Mouse (Mus musculus) erythroblast, embryonic 14.5 days (primary cell): ENCODE data around the gene Abcd1. TPM values are rescaled to one million over a fixed set of nuclear protein-coding genes. Genes with fewer than 3 reads are reported as not detected.
A peak's percentile ranks its signal among the peaks of the same experiment; 100 is the strongest.

Experiments used
- H3K27me3 ChIP-seq: 2 replicates; pipeline ENCODE4 v1.6.1; 2012; ENCODE audit warnings: inconsistent platforms; ENCODE audit not compliant: control insufficient read depth
- H3K36me3 ChIP-seq: 2 replicates; pipeline ENCODE4 v1.6.1; 2012; ENCODE audit warnings: mild to moderate bottlenecking, inconsistent platforms; ENCODE audit not compliant: control insufficient read depth
- H3K4me1 ChIP-seq: 2 replicates; pipeline ENCODE4 v1.6.1; 2012; ENCODE audit warnings: inconsistent platforms; ENCODE audit not compliant: control insufficient read depth
- H3K4me3 ChIP-seq: replicated peaks from 2 replicates; pipeline ENCODE3; 2012; ENCODE audit warnings: moderate library complexity, mild to moderate bottlenecking, inconsistent platforms
- H3K9me3 ChIP-seq: 2 replicates; pipeline ENCODE4 v1.6.1; 2012; ENCODE audit warnings: low read length, inconsistent platforms, mixed read lengths; ENCODE audit not compliant: control insufficient read depth
- GATA1 ChIP-seq: IDR thresholded peaks from 2 replicates; pipeline ENCODE4 v1.6.1; 2012; ENCODE audit warnings: low read length, inconsistent platforms, mixed read lengths
- TAL1 ChIP-seq: IDR thresholded peaks from 3 replicates; pipeline ENCODE4 v1.6.1; 2012; ENCODE audit warnings: low read length, inconsistent platforms, mixed read lengths
- polyA plus RNA-seq: library from polyadenylated mRNA; stranded (reverse); fragments of >175 nt; gene quantifications from 2 replicates; pipeline ENCODE4 v1.2.3, GENCODE M21; 2012

Abcd1 gene
- polyA plus RNA-seq, 1 experiment: 1.6 TPM

DNA sequence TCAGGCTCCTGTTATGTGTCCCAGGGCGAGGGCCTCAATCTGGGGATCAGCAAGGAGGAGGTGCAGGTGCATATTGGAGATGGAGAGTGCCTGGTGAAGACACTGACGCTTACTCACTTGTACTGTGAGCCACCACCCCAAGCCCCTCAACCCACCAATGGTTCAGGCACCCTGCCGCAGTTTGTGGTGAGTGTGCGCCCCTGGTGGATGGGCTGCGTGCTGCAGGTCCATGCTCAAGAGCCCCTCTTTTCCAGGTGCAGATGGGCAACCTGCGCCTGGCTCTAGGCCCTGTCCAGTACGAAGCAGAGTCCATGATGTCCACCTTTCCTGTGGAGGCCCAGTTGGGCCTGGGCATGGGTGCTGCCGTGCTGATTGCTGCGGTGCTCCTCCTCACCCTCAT lies 50.9 kb downstream of the Abcd1 start:
- no peak overlapping the region for H3K4me3 ChIP-seq
- no peaks in the 10 kb centered on the region for H3K9me3 ChIP-seq
- H3K27me3 ChIP-seq: no peaks in the 10 kb centered on the region; the same call in 1 of the 2 replicates
- no peaks in the 10 kb centered on the region for H3K4me1 ChIP-seq
- no peaks in the 10 kb centered on the region for H3K36me3 ChIP-seq
- TF ChIP-seq GATA1 (no peak), TAL1 (no peak)

DNA sequence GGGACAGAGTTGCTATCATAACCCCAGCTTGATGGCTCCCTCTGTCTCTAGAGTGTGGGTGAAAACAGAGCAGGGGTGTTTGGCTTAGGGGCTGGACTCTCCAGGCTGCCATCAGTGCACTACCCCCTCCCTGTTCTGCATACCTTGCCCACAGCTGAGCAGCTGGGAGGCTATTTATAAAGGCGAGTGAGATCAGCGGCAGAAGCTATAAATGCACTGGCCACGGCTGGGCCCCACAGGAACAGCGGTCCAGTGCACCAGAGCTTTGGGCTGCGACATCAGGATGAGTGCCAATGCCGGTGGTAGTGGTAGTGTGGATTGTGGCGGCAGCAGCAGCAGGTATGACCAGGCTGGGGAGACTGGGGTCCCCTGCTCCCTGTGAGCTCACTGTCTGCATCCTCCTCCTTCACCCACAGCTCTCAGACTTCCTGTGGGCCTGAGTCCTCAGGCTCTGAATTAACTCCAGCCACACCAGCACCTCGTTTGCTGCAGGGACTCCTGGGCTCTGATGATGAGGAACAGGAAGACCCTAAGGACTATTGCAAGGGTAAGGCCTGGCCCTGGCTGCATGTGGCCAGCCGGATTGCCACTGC lies 57.9 kb downstream of the Abcd1 start, which contains the start of gene Srpk3:
Gene Srpk3, plus strand, starts transcription at position 238 of the 593 bp plus-strand sequence.
- Histone ChIP-seq H3K9me3 (no peaks in the 10 kb centered on the region), H3K4me1 (no peaks in the 10 kb centered on the region), H3K4me3 (no peak within 1 kb of the TSS), H3K27me3 (peaks cover 8% of the 10 kb centered on the region), H3K36me3 (peaks cover 34% of the 10 kb centered on the region)
- TF ChIP-seq TAL1 (no peak), GATA1 (no peak)

DNA sequence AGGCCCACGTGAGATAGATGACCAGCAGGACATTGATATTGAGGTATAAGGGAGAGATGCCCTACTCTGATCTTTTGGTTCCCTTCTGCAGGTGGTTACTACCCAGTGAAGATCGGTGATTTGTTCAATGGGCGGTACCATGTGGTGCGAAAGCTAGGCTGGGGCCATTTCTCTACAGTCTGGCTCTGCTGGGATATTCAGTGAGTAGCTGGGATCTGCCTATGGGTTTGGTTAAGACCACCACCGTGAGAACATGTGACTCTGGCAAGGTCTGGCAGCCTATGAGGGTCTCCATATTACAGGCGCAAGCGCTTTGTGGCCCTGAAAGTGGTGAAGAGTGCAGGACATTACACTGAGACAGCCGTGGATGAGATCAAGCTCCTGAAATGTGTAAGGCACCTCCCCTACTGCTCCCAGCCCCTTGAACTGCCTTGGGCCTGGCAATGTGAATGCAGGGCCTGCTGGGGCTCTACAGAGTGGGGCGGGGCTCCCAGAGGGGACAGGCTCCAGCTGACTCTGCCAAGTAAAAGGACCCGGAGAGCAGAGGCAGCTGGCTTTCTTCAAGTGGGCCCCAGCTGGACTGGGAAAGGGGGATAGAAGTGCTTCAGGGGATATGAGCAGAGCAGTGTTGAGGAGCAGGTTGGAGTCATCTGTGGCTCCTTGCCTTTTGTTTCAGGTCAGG lies 58.5 kb downstream of the Abcd1 start:
- Histone ChIP-seq H3K36me3 (peaks cover 40% of the 10 kb centered on the region), H3K4me3 (no peak overlapping the region), H3K27me3 (peaks cover 8% of the 10 kb centered on the region), H3K4me1 (no peaks in the 10 kb centered on the region), H3K9me3 (no peaks in the 10 kb centered on the region)
- TF ChIP-seq GATA1 (no peak), TAL1 (no peak)

DNA sequence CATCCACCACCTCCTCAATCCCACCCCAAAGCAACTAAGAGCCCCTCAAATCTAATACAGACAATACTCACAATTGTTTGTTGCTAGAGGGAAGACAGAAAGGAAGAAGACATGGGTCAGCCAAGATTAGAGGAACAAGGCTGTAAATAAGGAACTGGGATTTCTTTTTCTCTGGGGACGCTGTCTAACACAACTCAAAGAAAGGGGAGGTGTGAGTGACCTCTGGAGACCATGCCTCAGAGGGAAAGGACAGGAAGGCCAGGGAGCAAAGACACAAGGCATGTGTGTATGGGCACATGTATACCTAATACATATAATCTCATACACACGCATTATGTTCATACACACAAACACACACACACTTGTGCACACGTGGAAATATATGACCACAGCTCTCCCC lies 65.8 kb downstream of the Abcd1 start:
- H3K4me1 ChIP-seq: peaks cover 13% of the 10 kb centered on the region
- TF ChIP-seq GATA1: no peak
- no peak for TF ChIP-seq TAL1
- H3K4me3 ChIP-seq: no peak overlapping the region
- peaks cover 10% of the 10 kb centered on the region for H3K9me3 ChIP-seq
- H3K27me3 ChIP-seq: peaks cover 9% of the 10 kb centered on the region
- peaks cover 64% of the 10 kb centered on the region for H3K36me3 ChIP-seq

DNA sequence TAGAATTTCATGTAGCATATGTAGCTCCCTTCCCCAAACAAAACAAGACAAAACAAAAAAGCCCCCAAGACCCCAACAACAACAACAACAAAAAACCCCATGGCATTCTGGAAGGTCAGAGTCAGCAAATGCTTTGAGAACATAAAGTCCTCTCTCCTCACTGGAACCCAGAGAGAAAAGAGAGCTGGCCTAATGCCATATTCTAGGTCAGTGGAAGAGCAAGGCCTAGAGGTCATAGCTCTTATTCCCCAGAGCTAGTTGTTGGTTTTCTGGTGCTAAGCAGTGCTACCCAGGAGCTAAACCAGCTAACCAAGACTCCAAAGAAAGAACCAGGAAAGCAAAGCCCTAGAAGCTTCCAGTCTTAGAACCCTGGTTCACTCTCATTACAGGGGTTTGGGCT lies 69.3 kb downstream of the Abcd1 start:
- Histone ChIP-seq H3K36me3 (peaks cover 52% of the 10 kb centered on the region), H3K4me3 (peak overlapping the region; percentile 91), H3K4me1 (peaks cover 35% of the 10 kb centered on the region), H3K9me3 (peaks cover 13% of the 10 kb centered on the region), H3K27me3 (peaks cover 12% of the 10 kb centered on the region)
- no peak for TF ChIP-seq TAL1
- no peak for TF ChIP-seq GATA1

DNA sequence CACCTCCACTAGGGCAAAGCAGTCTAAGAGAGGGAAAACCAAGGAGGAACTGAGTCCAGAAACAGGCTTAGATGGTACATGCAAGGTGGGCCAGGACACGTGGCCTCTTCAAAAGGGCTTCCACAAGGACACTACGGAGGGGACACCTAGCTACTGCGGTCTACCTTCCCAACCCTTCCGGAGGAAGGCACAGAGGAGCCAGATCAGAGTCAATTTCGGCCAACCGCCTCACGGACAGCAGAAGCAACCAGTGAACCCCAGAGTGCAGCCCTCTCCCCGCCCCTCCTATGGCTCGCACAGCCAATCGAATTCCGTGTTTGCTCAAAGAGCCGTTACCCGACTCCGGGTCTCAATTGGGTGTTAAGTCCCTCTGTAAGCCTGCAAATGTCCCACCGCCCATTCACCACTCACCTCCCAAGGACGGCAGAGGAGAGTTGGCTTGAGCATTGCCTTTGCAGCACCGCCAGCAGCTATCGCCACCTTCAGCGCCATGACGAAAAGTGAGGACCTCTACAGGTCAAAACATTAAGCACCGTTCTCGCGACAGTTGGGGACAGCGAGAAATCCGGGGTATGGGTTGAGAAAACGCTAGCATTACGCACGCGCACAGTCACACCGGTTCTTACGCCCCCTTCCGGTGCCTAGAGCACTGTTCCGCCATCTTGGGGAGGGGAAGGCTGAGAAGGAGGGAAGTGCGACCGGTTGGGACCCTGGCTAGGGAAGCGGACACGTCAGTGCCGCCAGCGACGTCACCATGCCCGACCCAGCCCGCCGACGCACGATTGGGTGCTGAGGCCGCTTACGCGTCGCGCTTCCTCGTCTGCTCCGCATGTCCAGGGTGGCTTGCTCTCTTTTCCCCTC lies 70.2 kb downstream of the Abcd1 start, which contains the start of the genes Idh3g and Ssr4:
Gene Idh3g, minus strand, starts transcription at position 534 of the 861 bp plus-strand sequence.
Gene Ssr4, plus strand, starts transcription at position 665 of the 861 bp plus-strand sequence.
- Histone ChIP-seq H3K4me3 (peak within 1 kb of the TSS; percentile 91), H3K4me1 (peaks cover 35% of the 10 kb centered on the region), H3K36me3 (peaks cover 52% of the 10 kb centered on the region), H3K9me3 (peaks cover 13% of the 10 kb centered on the region), H3K27me3 (peaks cover 12% of the 10 kb centered on the region)
- no peak for TF ChIP-seq TAL1
- TF ChIP-seq GATA1: no peak

DNA sequence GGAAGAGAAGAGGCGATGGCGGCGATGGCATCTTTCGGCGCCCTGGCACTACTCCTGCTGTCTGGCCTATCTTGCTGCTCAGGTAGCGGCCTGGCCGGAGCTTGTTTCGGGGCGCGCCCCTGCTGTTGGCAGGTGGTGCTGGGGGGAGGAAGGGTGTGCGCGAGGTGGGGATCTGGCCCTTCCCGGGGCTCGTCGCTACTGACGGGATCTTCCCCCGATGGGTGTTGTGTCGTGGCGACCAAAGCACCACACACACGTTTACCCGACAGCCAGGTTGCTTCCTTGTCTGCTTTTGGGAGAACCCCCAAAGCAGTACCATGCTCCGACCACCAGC lies 70.8 kb downstream of the Abcd1 start:
- peak overlapping the region; percentile 91 for H3K4me3 ChIP-seq
- peaks cover 12% of the 10 kb centered on the region for H3K27me3 ChIP-seq
- H3K9me3 ChIP-seq: peaks cover 13% of the 10 kb centered on the region
- peaks cover 51% of the 10 kb centered on the region for H3K36me3 ChIP-seq
- TF ChIP-seq GATA1 (no peak), TAL1 (no peak)
- peaks cover 35% of the 10 kb centered on the region for H3K4me1 ChIP-seq

Other genes starting within 250 kb of the Abcd1 start
- 0.01 and 0.04 TPM in 2 replicates for gene Bgn, start 233.0 kb upstream of the Abcd1 start, polyA plus RNA-seq
- gene Atp2b3, start 213.5 kb upstream of the Abcd1 start, polyA plus RNA-seq: not detected in 2 replicates
- gene Dusp9, start 77.2 kb upstream of the Abcd1 start, polyA plus RNA-seq: 0.10 TPM in 2 replicates
- gene Pnck, start 56.5 kb upstream of the Abcd1 start, polyA plus RNA-seq: not detected in 2 replicates
- not detected in 2 replicates for gene Slc6a8, start 43.4 kb upstream of the Abcd1 start, polyA plus RNA-seq
- gene Bcap31, start 422 bp upstream of the Abcd1 start, polyA plus RNA-seq: 1.6 and 1.8 TPM in 2 replicates
- not detected in 2 replicates for gene Plxnb3, start 40.5 kb downstream of the Abcd1 start, polyA plus RNA-seq
- gene Srpk3, start 57.8 kb downstream of the Abcd1 start, polyA plus RNA-seq: not detected in 2 replicates
- gene Idh3g, start 70.3 kb downstream of the Abcd1 start, polyA plus RNA-seq: 4.3 and 5.1 TPM in 2 replicates
- gene Ssr4, start 70.4 kb downstream of the Abcd1 start, polyA plus RNA-seq: 2.6 and 3.5 TPM in 2 replicates
- gene Pdzd4, start 108.4 kb downstream of the Abcd1 start, polyA plus RNA-seq: 0.02 TPM in 1 of 2 replicates, not detected in the other
- gene Avpr2, start 175.5 kb downstream of the Abcd1 start, polyA plus RNA-seq: not detected in 2 replicates
- gene L1cam, start 179.5 kb downstream of the Abcd1 start, polyA plus RNA-seq: 0.05 and 0.09 TPM in 2 replicates
- gene Arhgap4, start 205.3 kb downstream of the Abcd1 start, polyA plus RNA-seq: 0.27 and 0.38 TPM in 2 replicates
- gene Naa10, start 205.3 kb downstream of the Abcd1 start, polyA plus RNA-seq: 17.2 and 21.3 TPM in 2 replicates
- 0.91 and 3.1 TPM in 2 replicates for gene Renbp, start 214.3 kb downstream of the Abcd1 start, polyA plus RNA-seq
- gene Hcfc1, start 249.8 kb downstream of the Abcd1 start, polyA plus RNA-seq: 13.7 and 22.5 TPM in 2 replicates